Mouse (Mus musculus) embryo, embryonic 9.5 days (tissue): Measurements from ENCODE around the gene Mien1.
A peak's percentile ranks its signal among the peaks of the same experiment; 100 is the strongest.

Source experiments
- DNase-seq: peaks from one replicate; pipeline ENCODE4 v3.0.0-alpha.2; 2017; ENCODE audit errors: extremely low spot score

The Mien1 gene

GRCm38 (mm10) chr11:98438331-98439158 lies at the start of gene Mien1:
Gene Mien1, minus strand, starts transcription at chr11:98438991.
- DNase-seq: peak; percentile 95

DNA sequence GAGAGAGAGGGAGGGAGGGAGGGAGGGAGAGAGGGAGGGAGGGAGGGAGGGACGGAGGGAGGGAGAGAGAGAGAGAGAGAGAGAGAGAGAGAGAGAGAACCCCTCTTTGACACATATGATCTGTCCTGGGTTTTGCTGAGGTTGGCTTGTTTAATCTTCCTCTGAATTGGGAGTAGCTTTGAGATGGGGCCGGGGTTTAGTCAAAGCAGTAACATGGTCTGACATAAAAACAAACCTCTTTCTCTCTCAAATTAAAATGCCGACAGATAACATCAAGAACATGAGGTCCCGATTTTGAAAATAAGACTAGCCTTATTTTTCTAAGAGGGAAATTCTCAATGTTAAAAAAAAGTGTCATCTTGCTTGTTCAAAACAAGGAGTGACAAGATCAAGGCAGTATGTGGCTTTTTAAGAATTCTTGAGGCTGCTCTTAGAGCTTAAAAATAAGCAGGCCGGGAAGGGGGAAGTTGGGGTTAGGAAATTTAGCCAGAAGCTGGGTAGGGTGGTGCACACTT lies 48.8 kb upstream of the Mien1 start:
- no peak for DNase-seq

DNA sequence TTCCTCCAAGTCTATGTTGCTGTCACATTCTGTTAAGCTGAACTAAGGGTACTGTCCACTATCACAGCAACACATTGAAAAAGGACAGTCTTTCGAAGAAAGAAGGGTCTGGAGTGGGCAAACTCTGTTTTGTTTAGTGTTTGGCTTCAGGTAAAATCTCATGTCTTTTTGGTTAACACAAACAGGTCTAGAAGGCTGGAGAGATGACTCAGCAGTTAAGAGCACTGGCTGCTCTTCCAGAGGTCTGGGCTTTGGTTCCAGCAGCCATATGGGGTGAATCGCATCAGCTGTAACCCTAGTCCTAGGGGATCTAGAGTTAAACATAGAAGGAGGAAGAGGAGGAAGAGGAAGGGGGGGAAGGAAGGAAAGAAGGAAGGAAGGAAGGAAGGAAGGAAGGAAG lies 47.0 kb upstream of the Mien1 start:
- no peak for DNase-seq

GRCm38 (mm10) chr11:98482067-98482466 lies 43.3 kb upstream of the Mien1 start:
- DNase-seq: no peak

GRCm38 (mm10) chr11:98481231-98481630 lies 42.4 kb upstream of the Mien1 start:
- DNase-seq: no peak

DNA sequence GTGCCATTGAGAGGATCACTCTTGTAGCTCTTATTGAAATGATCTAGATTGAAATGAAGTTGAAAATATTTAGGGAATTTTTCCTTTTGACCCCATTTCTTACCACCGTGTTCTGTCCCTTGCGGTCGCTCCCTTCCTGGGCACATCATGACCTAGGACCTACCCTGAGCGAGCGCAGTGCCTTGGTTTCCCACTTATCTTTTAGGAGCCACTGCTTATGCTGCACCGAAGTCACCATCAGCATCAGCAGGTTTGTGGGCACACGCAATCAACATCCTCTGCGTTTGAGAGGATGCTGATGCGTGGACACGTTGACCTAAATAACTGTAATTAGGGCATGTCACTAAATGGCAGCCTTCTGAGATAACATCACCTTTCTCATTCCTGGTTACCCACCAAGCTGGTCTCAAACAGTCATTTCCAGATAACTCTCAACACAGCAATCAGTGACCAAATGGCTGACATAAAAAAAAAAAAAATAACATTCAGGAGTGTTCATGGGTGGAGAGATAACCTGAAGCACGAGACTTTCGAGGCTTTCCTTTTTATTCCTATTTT lies 41.2 kb upstream of the Mien1 start:
- DNase-seq: no peak

GRCm38 (mm10) chr11:98479026-98479939 lies 40.5 kb upstream of the Mien1 start:
- no peak for DNase-seq

GRCm38 (mm10) chr11:98477011-98477701 lies 38.4 kb upstream of the Mien1 start:
- DNase-seq: no peak

- no peak for DNase-seq
Measured at GRCm38 (mm10) chr11:98476434-98476807, 37.6 kb upstream of the Mien1 start.

- no peak for DNase-seq
Measured at GRCm38 (mm10) chr11:98475630-98476433, 37.0 kb upstream of the Mien1 start.

DNA sequence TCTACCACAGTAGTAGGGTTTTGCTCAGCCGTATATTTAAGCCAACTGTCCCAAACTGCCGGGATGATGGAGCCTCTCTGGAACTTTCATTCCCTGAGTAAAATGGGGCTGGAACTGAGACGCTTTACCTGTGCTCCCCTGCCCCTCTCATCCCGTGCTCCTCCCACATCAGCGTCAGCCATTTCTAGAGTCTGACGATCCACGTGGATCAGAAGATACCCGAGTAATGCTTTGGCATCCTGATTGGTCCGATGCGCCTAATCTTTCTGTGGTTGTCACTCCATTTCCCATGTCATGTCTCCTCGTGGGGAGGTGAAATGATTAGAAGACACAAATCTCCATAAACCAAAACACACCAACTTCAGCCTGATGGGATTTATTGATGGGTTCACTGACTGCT lies 36.2 kb upstream of the Mien1 start:
- DNase-seq: no peak

- DNase-seq: no peak
Measured at GRCm38 (mm10) chr11:98473916-98474479, 35.2 kb upstream of the Mien1 start.

DNA sequence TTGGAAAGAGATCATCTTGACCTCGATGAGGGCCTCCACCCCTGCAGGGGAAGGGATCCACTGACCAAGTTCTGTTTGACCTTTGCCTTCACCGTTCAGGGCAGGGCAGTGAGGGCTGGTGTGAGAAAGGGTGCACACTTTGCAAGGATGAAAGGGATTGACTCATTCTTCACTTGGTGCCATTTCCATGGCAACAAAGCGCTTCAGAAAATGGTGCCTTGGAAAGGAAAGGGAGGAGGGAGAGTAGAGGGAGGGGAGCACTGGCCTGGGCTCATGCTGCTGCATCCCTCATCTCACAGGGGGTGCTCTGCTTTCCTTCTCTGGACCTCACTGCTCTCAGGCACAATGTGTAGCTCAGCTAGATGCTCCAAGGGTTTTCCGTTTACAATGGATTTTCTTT lies 33.9 kb upstream of the Mien1 start:
- no peak for DNase-seq

DNA sequence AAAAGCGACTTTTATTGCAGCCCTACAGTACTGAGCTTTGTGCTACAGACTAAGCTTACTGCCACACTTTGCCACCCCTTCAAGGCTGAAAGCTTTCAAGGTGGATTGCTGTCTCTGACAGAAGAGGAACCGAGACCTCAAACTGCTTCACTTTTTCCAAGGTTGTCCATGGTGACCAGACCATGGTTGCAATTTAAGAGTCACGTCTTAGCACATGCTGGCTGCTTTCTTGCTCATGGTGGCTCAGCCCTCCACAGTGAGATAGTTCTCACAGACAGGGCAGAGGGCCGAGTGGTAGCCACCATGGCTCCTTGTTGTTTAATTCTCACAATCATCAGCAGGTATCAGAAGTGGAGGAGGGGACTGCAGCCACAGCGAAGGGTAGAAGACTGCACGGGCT lies 32.0 kb upstream of the Mien1 start:
- no peak for DNase-seq

DNA sequence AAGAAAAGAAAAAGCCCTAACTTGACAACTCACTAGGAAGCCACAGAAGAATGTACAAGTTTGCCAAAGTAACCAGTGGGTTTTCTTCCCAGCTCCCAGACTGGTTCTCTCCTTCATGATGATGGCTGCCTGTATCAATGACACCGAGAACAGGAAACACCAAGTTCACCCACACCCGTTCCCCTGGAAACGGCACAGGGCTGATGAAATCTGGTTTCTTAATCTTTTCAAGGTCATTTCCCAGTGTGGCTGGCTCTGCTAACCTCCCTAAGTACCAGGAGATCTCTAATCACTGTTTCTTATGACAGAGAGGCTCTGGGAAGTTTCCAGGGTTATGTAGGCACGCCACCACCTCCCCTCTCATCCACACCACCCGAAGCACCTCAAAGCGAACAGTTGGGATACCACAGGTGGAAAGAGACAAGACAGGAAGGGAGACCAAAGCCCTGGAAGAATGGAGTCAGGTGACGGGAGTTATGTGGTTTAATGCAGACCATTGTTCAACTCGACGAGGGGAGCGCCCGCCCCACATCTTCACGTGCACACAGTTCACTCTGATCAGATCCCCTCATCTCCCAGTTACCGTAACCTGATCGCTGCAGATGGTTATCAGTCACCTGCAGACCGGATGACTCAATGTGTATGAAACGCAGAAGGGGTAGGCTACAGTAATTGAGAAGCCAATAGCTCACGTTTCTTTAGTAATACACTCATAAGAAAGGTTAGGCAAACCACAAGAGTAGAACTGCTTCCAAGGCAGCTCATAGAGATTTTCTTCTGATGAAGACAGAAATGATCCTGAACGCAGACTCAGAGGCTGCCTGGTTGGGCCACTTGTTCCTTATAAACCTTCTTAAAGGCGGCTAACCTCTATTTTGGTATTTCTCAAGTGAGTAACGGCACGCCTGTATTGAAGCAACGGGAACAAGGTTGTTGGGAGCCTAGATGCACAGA lies 31.2 kb upstream of the Mien1 start:
- no peak for DNase-seq

DNA sequence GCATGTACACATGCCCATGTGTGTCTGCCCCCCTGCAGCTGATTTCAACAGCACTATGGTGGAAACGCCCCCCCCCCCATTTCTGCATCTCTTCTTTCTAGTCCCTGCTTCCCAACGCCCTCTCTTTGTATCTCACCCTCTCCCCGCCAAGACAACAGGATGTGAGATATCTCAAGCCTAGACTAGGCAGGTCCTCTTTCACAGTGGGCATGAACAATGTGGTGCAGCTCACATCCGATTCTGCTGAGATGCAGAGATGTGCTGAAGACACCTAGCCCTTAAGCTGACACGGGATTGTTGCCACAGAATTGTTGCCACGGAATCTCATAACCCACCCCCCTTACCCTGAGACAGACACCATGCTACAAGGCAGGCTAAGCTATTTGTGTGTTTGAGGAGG lies 25.7 kb upstream of the Mien1 start:
- DNase-seq: no peak

DNA sequence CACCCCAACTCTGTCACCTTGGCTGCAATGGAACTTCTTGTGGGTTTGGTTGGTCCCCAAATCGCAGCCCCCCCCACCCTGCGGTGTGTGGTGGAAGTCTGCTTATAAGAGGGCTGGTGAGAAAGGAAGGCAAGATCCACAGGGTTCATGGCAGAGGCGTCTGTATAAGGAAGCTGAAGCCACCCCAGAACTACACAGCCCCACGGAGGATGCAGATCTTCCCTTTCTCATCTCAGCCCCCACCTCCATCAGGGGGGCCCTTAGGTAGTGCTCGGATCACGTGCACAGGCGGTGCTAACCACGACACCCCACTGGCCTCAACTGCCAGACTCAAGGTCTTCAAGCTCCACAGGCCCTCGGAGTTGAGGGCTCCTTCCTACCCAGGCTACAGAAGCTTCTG lies 25.1 kb upstream of the Mien1 start:
- no peak for DNase-seq

DNA sequence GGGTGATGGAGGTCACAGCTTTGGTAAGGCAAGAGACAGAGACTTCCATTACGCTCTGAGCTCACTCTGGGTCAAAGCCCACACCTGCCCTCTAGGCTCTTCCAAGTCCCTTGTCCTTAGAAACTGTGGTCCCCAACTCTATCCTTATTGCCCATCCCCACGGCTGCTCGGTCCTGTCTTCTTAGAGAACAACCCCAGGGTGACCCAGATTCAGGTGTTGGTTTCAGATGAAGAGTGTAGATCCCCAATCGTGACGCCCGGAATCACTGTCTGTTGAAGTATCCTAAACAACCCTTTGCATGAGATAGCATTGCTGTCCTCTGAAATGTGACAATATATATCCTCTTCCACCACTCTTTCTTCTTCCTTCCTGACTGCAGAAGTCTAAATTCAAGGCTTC lies 23.5 kb upstream of the Mien1 start:
- no peak for DNase-seq

GRCm38 (mm10) chr11:98461109-98461720 lies 22.4 kb upstream of the Mien1 start:
- no peak for DNase-seq
